Comparison of ENCODE assay signal across 11 mouse cellular contexts in the genomic region with DNA sequence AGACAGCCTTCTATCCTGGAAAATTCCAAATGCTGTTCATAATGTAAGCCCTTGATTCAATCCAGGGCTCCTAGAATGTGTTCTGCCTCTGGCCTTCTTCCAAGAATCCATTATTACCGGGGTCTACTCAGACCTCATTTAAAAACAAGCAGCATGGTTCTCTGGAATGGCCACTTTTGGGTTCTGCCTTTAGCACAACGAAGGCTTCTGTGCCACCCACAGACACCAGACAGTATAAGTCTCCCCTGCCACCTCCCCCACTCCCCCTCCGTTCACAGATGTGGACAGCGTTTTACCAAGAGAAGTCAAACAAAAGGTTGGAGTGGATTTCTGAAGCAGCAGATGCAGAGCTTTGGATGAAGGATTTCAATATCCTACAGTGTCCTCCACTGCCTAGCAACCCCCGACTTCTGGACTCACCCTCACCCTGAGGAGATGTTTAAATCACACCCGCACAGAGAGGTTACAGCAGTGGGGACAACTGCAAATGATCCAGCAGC.
DNase-seq lines count a peak whose midpoint lies in the region; ATAC-seq and TF ChIP-seq lines count a peak whose summit lies in the region.
"Had no signal": no experiment of that assay in that cellular context is flagged by ENCODE, and none has a peak within 500 bp of the region (broad histone marks: within the 10 kb centered on the region; RNA-seq: fewer than 3 reads in every experiment).

No protein-coding gene starts in this region.

- intact Hi-C loops in heart, postnatal 36 days (cut with DNase I) = no loop called here

- H3K4me1 ChIP-seq in stomach, embryonic 14.5 days (ENCODE audit: control insufficient read depth, insufficient read depth, low read length) = 0 out of 2 replicates have a peak, but pooled peaks cover 4% of the 10 kb centered on the region
- H3K4me1 ChIP-seq in stomach, postnatal 0 days (replicated peaks; ENCODE audit: control insufficient read depth, insufficient read depth) = 0 out of 2 replicates have a peak, but pooled peaks cover 2% of the 10 kb centered on the region
- H3K4me1 ChIP-seq in hindbrain, embryonic 10.5 days (replicated peaks) = peaks cover 18% of the 10 kb centered on the region
- H3K4me1 ChIP-seq in midbrain, embryonic 11.5 days (ENCODE audit: control insufficient read depth, insufficient read depth, low read length) = peaks cover 22% of the 10 kb centered on the region
- H3K4me1 ChIP-seq: liver, embryonic 12.5 days had no signal

- no peaks in the 10 kb centered on the region for H3K36me3 ChIP-seq in stomach, embryonic 14.5 days (ENCODE audit: control insufficient read depth, insufficient read depth, low read length)
- no peaks in the 10 kb centered on the region for H3K36me3 ChIP-seq in stomach, postnatal 0 days (ENCODE audit: control insufficient read depth, insufficient read depth, low read length)
- H3K36me3 ChIP-seq in hindbrain, embryonic 10.5 days = no peaks in the 10 kb centered on the region
- H3K36me3 ChIP-seq in midbrain, embryonic 11.5 days (ENCODE audit: control insufficient read depth, insufficient read depth, low read length) = no peaks in the 10 kb centered on the region
- H3K36me3 ChIP-seq: liver, embryonic 12.5 days had no signal

- H3K27ac ChIP-seq in stomach, embryonic 14.5 days (ENCODE audit: low read length) = no peak overlapping the region
- no peak overlapping the region for H3K27ac ChIP-seq in stomach, postnatal 0 days (replicated peaks)
- peak overlapping the region; percentile 71 for H3K27ac ChIP-seq in hindbrain, embryonic 10.5 days
- H3K27ac ChIP-seq in midbrain, embryonic 11.5 days (ENCODE audit: low read depth, low read length) = peak overlapping the region; percentile 17
- H3K27ac ChIP-seq: liver, embryonic 12.5 days had no signal

- no peak for TF ChIP-seq CTCF in stomach, postnatal 0 days (IDR thresholded peaks at IDR 0.05; ENCODE audit: low read depth)

- no peaks in the 10 kb centered on the region for H3K9me3 ChIP-seq in stomach, embryonic 14.5 days (ENCODE audit: control insufficient read depth, low read depth, low read length)
- no peaks in the 10 kb centered on the region for H3K9me3 ChIP-seq in stomach, postnatal 0 days (ENCODE audit: control insufficient read depth, low read length)
- no peaks in the 10 kb centered on the region for H3K9me3 ChIP-seq in hindbrain, embryonic 10.5 days
- no peaks in the 10 kb centered on the region for H3K9me3 ChIP-seq in midbrain, embryonic 11.5 days (ENCODE audit: control insufficient read depth, low read length)
- H3K9me3 ChIP-seq: liver, embryonic 12.5 days had no signal

- no peaks in the 10 kb centered on the region for H3K27me3 ChIP-seq in stomach, embryonic 14.5 days (ENCODE audit: control insufficient read depth, insufficient read depth, low read length)
- no peaks in the 10 kb centered on the region for H3K27me3 ChIP-seq in stomach, postnatal 0 days (ENCODE audit: control insufficient read depth, insufficient read depth, low read length)
- H3K27me3 ChIP-seq in hindbrain, embryonic 10.5 days (ENCODE audit: insufficient read depth, poor library complexity, severe bottlenecking) = no peaks in the 10 kb centered on the region
- H3K27me3 ChIP-seq in midbrain, embryonic 11.5 days (ENCODE audit: control insufficient read depth, insufficient read depth, low read length) = peaks cover 20% of the 10 kb centered on the region
- H3K27me3 ChIP-seq: liver, embryonic 12.5 days had no signal

- no peak for DNase-seq in stomach, postnatal 0 days (ENCODE audit: low spot score)
- no peak for DNase-seq in hindbrain, embryonic 10.5 days (ENCODE audit: low spot score)
- DNase-seq in midbrain, embryonic 11.5 days (ENCODE audit: low spot score, missing footprints) = peak; percentile 92
- DNase-seq in thymus, postnatal 0 days (ENCODE audit: low spot score) = no peak
- DNase-seq in heart, postnatal 36 days = no peak
- no peak for DNase-seq in adrenal gland, adult 18-20 months (ENCODE audit: low spot score in 2 of 2)
- DNase-seq: heart, postnatal 14 days; kidney, postnatal 14 days; thymus, postnatal 4 days had no signal

- no peak overlapping the region for H3K4me2 ChIP-seq in stomach, embryonic 14.5 days (replicated peaks; ENCODE audit: low read depth, low read length)
- H3K4me2 ChIP-seq in stomach, postnatal 0 days (replicated peaks; ENCODE audit: low read depth) = no peak overlapping the region
- H3K4me2 ChIP-seq in midbrain, embryonic 11.5 days = peak overlapping the region; percentile 16; the same call in 1 of the 2 replicates
- H3K4me2 ChIP-seq: liver, embryonic 12.5 days had no signal

- TF ChIP-seq EP300 in stomach, postnatal 0 days (optimal IDR thresholded peaks at IDR 0.05) = no peak

- ATAC-seq in stomach, embryonic 14.5 days (ENCODE audit: insufficient number of reproducible peaks, insufficient read depth, low FRiP score, low read depth) = peak; percentile 28; the same call in 1 of the 2 replicates
- ATAC-seq in stomach, postnatal 0 days (ENCODE audit: low FRiP score, low TSS enrichment) = no peak
- ATAC-seq in midbrain, embryonic 11.5 days (ENCODE audit: low FRiP score) = peak; percentile 71
- ATAC-seq: liver, embryonic 12.5 days had no signal

- H3K9ac ChIP-seq in stomach, embryonic 14.5 days (replicated peaks; ENCODE audit: low read depth, low read length) = no peak overlapping the region
- H3K9ac ChIP-seq in stomach, postnatal 0 days (ENCODE audit: low read length) = no peak overlapping the region
- H3K9ac ChIP-seq in midbrain, embryonic 11.5 days (ENCODE audit: low read length) = peak overlapping the region; percentile 1; the same call in 1 of the 2 replicates
- H3K9ac ChIP-seq: liver, embryonic 12.5 days had no signal

- H3K4me3 ChIP-seq in stomach, embryonic 14.5 days (ENCODE audit: low read depth, low read length) = no peak overlapping the region
- H3K4me3 ChIP-seq in stomach, postnatal 0 days (ENCODE audit: low read depth, low read length) = no peak overlapping the region
- no peak overlapping the region for H3K4me3 ChIP-seq in hindbrain, embryonic 10.5 days
- no peak overlapping the region for H3K4me3 ChIP-seq in midbrain, embryonic 11.5 days (ENCODE audit: low read depth, low read length)
- H3K4me3 ChIP-seq: liver, embryonic 12.5 days had no signal

- WGBS in stomach, embryonic 14.5 days = 30% methylated on average over 6 of the region's 6 CpGs
- WGBS in stomach, postnatal 0 days = 24% methylated on average over 6 of the region's 6 CpGs
- WGBS in hindbrain, embryonic 10.5 days = 43% methylated on average over 6 of the region's 6 CpGs
- WGBS in midbrain, embryonic 11.5 days = 32% methylated on average over 6 of the region's 6 CpGs

Comparison
In these comparisons a context has a peak if more than half of its experiments do, and no peak if none do; other contexts are left out.
1. H3K27ac ChIP-seq: peak in hindbrain, embryonic 10.5 days (single experiment) and midbrain, embryonic 11.5 days (single experiment); none in stomach, embryonic 14.5 days (single experiment) and stomach, postnatal 0 days (single experiment).